Mouse (Mus musculus) midbrain, embryonic 10.5 days (tissue): ENCODE data around the gene Tsnaxip1. TPM values are rescaled to one million over a fixed set of nuclear protein-coding genes. Genes with fewer than 3 reads are reported as not detected.

Experiments
- DNase-seq: peaks from one replicate; pipeline ENCODE4 v3.0.0-alpha.2; 2017; ENCODE audit warnings: low spot score
- H3K27ac ChIP-seq: fragments of 300-500 bp; sonication (generic); replicated peaks from 2 replicates; pipeline ENCODE4 v1.5.1; 2016; ENCODE audit warnings: mild to moderate bottlenecking
- H3K27me3 ChIP-seq: fragments of 300-500 bp; sonication (generic); 2 replicates; pipeline ENCODE4 v1.6.1; 2016; ENCODE audit warnings: low read depth, mild to moderate bottlenecking; ENCODE audit not compliant: poor library complexity, severe bottlenecking
- H3K36me3 ChIP-seq: fragments of 300-500 bp; sonication (generic); 2 replicates; pipeline ENCODE4 v1.6.1; 2016; ENCODE audit warnings: mild to moderate bottlenecking, moderate library complexity
- H3K4me1 ChIP-seq: fragments of 300-500 bp; sonication (generic); 2 replicates; pipeline ENCODE4 v1.6.1; 2016
- H3K4me3 ChIP-seq: fragments of 300-500 bp; sonication (generic); 2 replicates; pipeline ENCODE4 v1.5.1; 2016; ENCODE audit warnings: mild to moderate bottlenecking, moderate library complexity
- H3K9me3 ChIP-seq: fragments of 300-500 bp; sonication (generic); replicated peaks from 2 replicates; pipeline ENCODE4 v1.6.1; 2016; ENCODE audit warnings: mild to moderate bottlenecking
- WGBS: fragments of 180-500 bp; shearing (Covaris S2); methylation state at CpG from one replicate; pipeline ENCODE4 v1.1.7; 2016; 5-methylcytosine and 5-hydroxymethylcytosine counted together
- polyA plus RNA-seq: library from polyadenylated mRNA; unstranded; fragments of >200 nt; fragmentation: Nextera tagmentation; extraction: Ambion mirVana; gene quantifications from 2 replicates; pipeline ENCODE4 v1.2.1, GENCODE M21; 2016

Gene Tsnaxip1
- polyA plus RNA-seq, 1 experiment from 2014 or later: 0.23 TPM

GRCm38 (mm10) chr8:105855248-105856167 lies 28.0 kb downstream of the Tsnaxip1 start:
- H3K4me1 ChIP-seq: peaks cover 67% of the 10 kb centered on the region
- H3K27ac ChIP-seq: peak overlapping the region; percentile 94
- DNase-seq: no peak
- peaks cover 24% of the 10 kb centered on the region for H3K36me3 ChIP-seq
- under 1% methylated on average over 71 of the region's 71 CpGs for WGBS
- peak overlapping the region; percentile 88 for H3K4me3 ChIP-seq
- no peaks in the 10 kb centered on the region for H3K27me3 ChIP-seq
- no peaks in the 10 kb centered on the region for H3K9me3 ChIP-seq

- 31% methylated on average over 15 of the region's 15 CpGs for WGBS
- no peaks in the 10 kb centered on the region for H3K9me3 ChIP-seq
Observed at GRCm38 (mm10) chr8:105856168-105856835, 28.8 kb downstream of the Tsnaxip1 start.

DNA sequence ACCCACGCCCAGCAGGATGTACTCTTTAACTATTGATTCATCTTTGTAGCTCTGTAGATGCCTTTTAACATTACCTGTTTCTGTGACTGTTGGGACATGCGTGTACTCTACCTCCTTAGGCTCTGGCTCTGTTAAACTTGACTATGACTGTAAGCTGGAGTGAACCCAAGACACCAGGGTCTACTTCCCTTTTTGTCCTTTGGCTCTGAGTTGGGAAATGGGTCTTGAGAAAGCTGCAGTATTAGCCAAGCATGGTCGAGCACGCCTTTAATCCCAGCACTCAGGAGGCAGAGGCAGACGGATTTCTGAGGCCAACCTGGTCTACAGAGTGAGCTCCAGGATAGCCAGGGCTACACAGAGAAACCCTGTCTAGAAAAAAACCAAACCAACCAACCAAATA lies 31.0 kb downstream of the Tsnaxip1 start:
- peaks cover 74% of the 10 kb centered on the region for H3K4me1 ChIP-seq

More at GRCm38 (mm10) chr8:105856168-105856835, 28.8 kb downstream of the Tsnaxip1 start:
- Histone ChIP-seq H3K4me3 (peak overlapping the region; percentile 88), H3K27ac (peak overlapping the region; percentile 94), H3K36me3 (peaks cover 26% of the 10 kb centered on the region), H3K4me1 (peaks cover 62% of the 10 kb centered on the region), H3K27me3 (no peaks in the 10 kb centered on the region)
- no peak for DNase-seq

DNA sequence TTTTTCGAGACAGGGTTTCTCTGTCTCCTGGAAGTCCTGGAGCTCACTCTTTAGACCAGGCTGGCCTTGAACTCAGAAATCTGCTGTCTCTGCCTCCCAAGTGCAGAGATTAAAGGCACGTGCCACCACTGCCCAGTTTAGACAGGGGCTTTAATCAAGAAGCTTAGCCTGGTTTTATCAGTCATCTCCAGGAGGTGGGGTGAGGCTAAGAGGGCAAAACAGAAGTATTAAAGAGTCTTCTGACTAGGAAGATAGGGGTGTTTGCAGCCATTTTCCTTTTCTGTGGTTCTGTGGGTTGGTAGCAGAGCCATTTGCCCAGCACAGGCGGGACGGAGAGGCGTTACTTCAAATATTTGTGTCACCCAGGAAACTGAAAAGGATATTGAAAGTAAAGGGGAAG lies 31.8 kb downstream of the Tsnaxip1 start:
- H3K27me3 ChIP-seq: no peaks in the 10 kb centered on the region
- peaks cover 44% of the 10 kb centered on the region for H3K36me3 ChIP-seq
- H3K27ac ChIP-seq: peak overlapping the region; percentile 99; the same call in 1 of the 2 replicates
- H3K4me3 ChIP-seq: 0 out of 2 replicates have a peak overlapping the region, but pooled peaks have one; percentile 69
- peaks cover 78% of the 10 kb centered on the region for H3K4me1 ChIP-seq
- H3K9me3 ChIP-seq: no peaks in the 10 kb centered on the region
- 73% methylated on average over 5 of the region's 5 CpGs for WGBS
- DNase-seq: no peak

More for the DNA sequence above, 31.0 kb downstream of the Tsnaxip1 start:
- Histone ChIP-seq H3K9me3 (no peaks in the 10 kb centered on the region), H3K4me3 (no peak overlapping the region; the same call in 1 of the 2 replicates), H3K27ac (no peak overlapping the region), H3K27me3 (no peaks in the 10 kb centered on the region), H3K36me3 (peaks cover 36% of the 10 kb centered on the region)
- WGBS: 88% methylated on average over 5 of the region's 5 CpGs
- DNase-seq: no peak

DNA sequence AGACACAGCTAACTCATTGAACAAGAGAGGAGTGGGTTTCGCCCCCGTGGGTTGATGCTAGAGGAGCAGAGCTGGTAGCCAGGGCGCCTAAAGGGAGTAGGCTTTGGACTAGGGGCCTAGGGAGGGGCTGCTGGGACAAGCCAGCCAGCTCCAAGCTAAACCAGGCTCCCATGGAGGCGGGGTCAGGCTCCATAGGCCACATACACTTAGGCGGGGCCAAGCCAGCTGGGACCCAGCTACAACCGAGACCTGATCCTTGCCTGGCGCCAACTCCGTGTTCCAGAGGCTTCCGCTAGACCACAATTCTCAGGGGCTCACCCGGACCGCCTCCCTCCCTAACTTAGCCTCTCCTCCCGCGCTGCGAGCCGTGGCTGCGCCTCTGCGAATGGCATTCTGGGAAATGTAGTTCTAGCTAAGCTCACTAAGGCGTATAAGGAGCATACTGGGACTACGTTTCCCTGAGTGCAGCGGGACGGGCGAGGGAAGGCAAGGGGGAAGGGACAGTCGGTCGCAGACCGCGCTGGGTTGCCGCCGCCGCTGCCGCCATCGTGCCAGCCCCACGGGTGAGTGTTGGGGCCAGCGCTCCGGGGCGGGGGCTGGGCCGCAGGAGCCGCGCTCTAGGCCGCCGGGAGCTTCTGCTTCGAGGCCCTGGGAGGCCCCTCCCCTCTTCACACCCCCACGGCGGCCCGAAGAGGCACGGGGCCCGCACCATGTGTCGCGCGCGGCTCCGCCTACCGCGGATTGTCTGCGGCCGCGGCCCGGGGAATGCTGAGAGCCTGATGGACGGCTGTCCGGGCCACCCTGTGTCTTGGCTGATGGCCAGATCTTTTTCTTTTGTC lies 32.8 kb downstream of the Tsnaxip1 start, which contains the start of gene Nutf2:
Nutf2 (plus strand) TSS at position 438 of the 839 bp plus-strand sequence.
- H3K9me3 ChIP-seq: no peaks in the 10 kb centered on the region
- peaks cover 53% of the 10 kb centered on the region for H3K36me3 ChIP-seq
- peaks cover 77% of the 10 kb centered on the region for H3K4me1 ChIP-seq
- no peaks in the 10 kb centered on the region for H3K27me3 ChIP-seq
- H3K4me3 ChIP-seq: peak within 1 kb of the TSS; percentile 69
- WGBS: under 1% methylated on average over 58 of the region's 59 CpGs
- H3K27ac ChIP-seq: peak within 1 kb of the TSS; percentile 99
- DNase-seq: peak; percentile 98

DNA sequence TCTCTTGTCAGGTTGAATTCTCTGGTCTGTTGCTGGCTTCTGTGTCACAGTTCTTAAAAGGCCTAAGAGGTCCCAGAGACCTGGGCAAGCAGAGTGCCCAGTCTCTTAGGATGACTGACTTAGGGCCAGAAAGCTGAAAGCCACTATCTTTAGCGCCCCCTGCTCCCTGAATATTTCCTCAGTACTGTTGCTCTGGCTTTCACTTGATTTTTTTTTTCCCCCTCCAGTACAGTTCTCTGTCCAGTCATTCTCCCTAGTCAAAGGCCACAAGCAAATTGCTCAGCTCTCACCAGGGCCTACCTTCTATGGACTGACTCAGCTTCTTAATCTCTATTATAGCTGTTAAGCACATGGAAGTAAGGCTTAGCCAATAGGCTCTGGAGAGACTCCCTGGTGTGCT lies 34.4 kb downstream of the Tsnaxip1 start:
- Histone ChIP-seq H3K27me3 (no peaks in the 10 kb centered on the region), H3K27ac (peak overlapping the region; percentile 99; the same call in 1 of the 2 replicates), H3K4me1 (peaks cover 61% of the 10 kb centered on the region), H3K36me3 (peaks cover 68% of the 10 kb centered on the region), H3K4me3 (peak overlapping the region; percentile 69), H3K9me3 (no peaks in the 10 kb centered on the region)
- DNase-seq: no peak
- 10% methylated on average over 1 of the region's 1 CpGs for WGBS

GRCm38 (mm10) chr8:105866364-105867029 lies 39.0 kb downstream of the Tsnaxip1 start:
- Histone ChIP-seq H3K27ac (no peak overlapping the region), H3K27me3 (no peaks in the 10 kb centered on the region), H3K36me3 (peaks cover 87% of the 10 kb centered on the region), H3K4me3 (no peak overlapping the region), H3K4me1 (peaks cover 22% of the 10 kb centered on the region), H3K9me3 (no peaks in the 10 kb centered on the region)
- WGBS: 88% methylated on average over 6 of the region's 6 CpGs
- no peak for DNase-seq

DNA sequence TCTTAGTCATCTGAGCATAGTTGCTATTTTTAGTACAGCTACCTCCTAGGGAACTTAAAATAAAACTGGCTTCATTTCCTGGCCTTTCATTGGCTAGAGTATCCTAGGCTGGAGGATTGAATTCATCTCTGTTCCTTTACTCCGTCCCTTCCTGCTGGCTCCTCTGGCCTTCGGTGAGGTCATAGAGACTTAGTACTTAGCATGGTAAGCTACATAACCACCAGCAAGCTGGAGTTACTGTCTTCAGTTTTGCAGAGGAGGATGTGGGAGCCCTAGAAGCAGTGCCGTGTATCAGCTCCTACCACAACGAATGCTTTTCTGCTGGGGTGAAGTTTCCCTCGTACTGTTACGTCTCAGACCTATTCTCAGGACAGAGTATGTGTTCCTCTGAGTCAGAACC lies 46.8 kb downstream of the Tsnaxip1 start:
- no peaks in the 10 kb centered on the region for H3K4me1 ChIP-seq
- no peaks in the 10 kb centered on the region for H3K27me3 ChIP-seq
- H3K36me3 ChIP-seq: peaks cover 94% of the 10 kb centered on the region
- no peak overlapping the region for H3K4me3 ChIP-seq
- H3K27ac ChIP-seq: no peak overlapping the region
- 87% methylated on average over 6 of the region's 6 CpGs for WGBS
- H3K9me3 ChIP-seq: no peaks in the 10 kb centered on the region
- DNase-seq: no peak

- H3K27me3 ChIP-seq: no peaks in the 10 kb centered on the region
- DNase-seq: peak; percentile 86
- no peaks in the 10 kb centered on the region for H3K9me3 ChIP-seq
- H3K27ac ChIP-seq: peak within 1 kb of the TSS; percentile 85
- peaks cover 57% of the 10 kb centered on the region for H3K36me3 ChIP-seq
- peak within 1 kb of the TSS; percentile 86 for H3K4me3 ChIP-seq
- H3K4me1 ChIP-seq: peaks cover 25% of the 10 kb centered on the region
- 1% methylated on average over 45 of the region's 45 CpGs for WGBS
Observed at GRCm38 (mm10) chr8:105880754-105881520, 53.4 kb downstream of the Tsnaxip1 start, which contains the start of gene Edc4. TSS of gene Edc4 (plus strand) at chr8:105880881.

GRCm38 (mm10) chr8:105889756-105890465 lies 62.4 kb downstream of the Tsnaxip1 start:
- 94% methylated on average over 12 of the region's 12 CpGs for WGBS
- Histone ChIP-seq H3K4me3 (no peak overlapping the region), H3K36me3 (peaks cover 99% of the 10 kb centered on the region)

GRCm38 (mm10) chr8:105890870-105891269 lies 63.3 kb downstream of the Tsnaxip1 start:
- Histone ChIP-seq H3K36me3 (peaks cover 95% of the 10 kb centered on the region), H3K9me3 (no peaks in the 10 kb centered on the region), H3K4me3 (no peak overlapping the region), H3K27me3 (no peaks in the 10 kb centered on the region), H3K27ac (no peak overlapping the region), H3K4me1 (peaks cover 15% of the 10 kb centered on the region)
- WGBS: 92% methylated on average over 6 of the region's 6 CpGs
- no peak for DNase-seq

More at GRCm38 (mm10) chr8:105889756-105890465, 62.4 kb downstream of the Tsnaxip1 start:
- no peaks in the 10 kb centered on the region for H3K9me3 ChIP-seq
- H3K27ac ChIP-seq: no peak overlapping the region
- H3K27me3 ChIP-seq: no peaks in the 10 kb centered on the region
- DNase-seq: no peak
- H3K4me1 ChIP-seq: peaks cover 15% of the 10 kb centered on the region
